ENCODE assay signal across 20 mouse cellular contexts in the genomic region with DNA sequence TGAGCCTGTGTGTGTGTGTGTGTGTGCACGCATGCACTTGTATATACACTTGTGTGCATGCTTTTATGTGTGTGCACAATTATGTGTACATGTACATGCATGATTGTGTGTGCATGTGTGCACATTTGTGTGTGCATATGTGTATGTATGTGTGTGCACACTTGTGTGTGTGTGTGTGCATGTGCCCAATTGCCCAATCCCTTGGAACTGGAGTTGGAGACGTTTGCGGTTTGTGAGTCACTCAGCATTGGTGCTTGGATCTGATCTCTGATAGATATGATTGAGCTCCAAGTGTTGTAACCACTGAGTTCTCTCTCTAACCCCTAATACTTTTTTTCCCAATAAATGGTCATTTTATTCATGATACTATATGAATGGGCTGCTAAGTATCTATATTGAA. TPM values are rescaled to one million over a fixed set of nuclear protein-coding genes. Genes with fewer than 3 reads are reported as not detected.
DNase-seq lines count a peak whose midpoint lies in the region; ATAC-seq and TF ChIP-seq lines count a peak whose summit lies in the region.
"Had no signal": no experiment of that assay in that cellular context is flagged by ENCODE, and none has a peak within 500 bp of the region (broad histone marks: within the 10 kb centered on the region; RNA-seq: fewer than 3 reads in every experiment).

No protein-coding gene starts in this region.

- TF ChIP-seq CTCF in liver, adult 2 months (IDR thresholded peaks at IDR 0.05; ENCODE audit: low read depth, low read length), result no peak

- H3K79me2 ChIP-seq in liver, adult 2 months (ENCODE audit: control insufficient read depth, insufficient read depth, low read length), result peaks cover 45% of the 10 kb centered on the region; the same call in 1 of the 2 replicates

- no peaks in the 10 kb centered on the region for H3K9me3 ChIP-seq in liver, embryonic 12.5 days (replicated peaks)
- H3K9me3 ChIP-seq: forebrain, embryonic 10.5 days; hindbrain, embryonic 12.5 days; hindbrain, embryonic 15.5 days had no signal

- H3K27me3 ChIP-seq in liver, adult 2 months (ENCODE audit: control insufficient read depth, insufficient read depth, low read length), result no peaks in the 10 kb centered on the region
- H3K27me3 ChIP-seq in liver, embryonic 12.5 days (replicated peaks), result no peaks in the 10 kb centered on the region
- H3K27me3 ChIP-seq: hindbrain, embryonic 12.5 days; hindbrain, embryonic 15.5 days; Patski had no signal

- no peak overlapping the region for H3K4me3 ChIP-seq in liver, adult 2 months (ENCODE audit: insufficient read depth, low read depth, low read length)
- H3K4me3 ChIP-seq in liver, embryonic 12.5 days, result no peak overlapping the region
- H3K4me3 ChIP-seq: forebrain, embryonic 10.5 days; gastrocnemius, adult 2 months; hindbrain, embryonic 12.5 days; hindbrain, embryonic 15.5 days had no signal

- TF ChIP-seq POLR2A in liver, adult 2 months (IDR thresholded peaks at IDR 0.05; ENCODE audit: extremely low read depth, insufficient read depth, low read length), result no peak

- H3K36me3 ChIP-seq in liver, adult 2 months (ENCODE audit: control insufficient read depth, insufficient read depth, low read length), result no peaks in the 10 kb centered on the region
- H3K36me3 ChIP-seq in liver, embryonic 12.5 days, result no peaks in the 10 kb centered on the region
- H3K36me3 ChIP-seq: forebrain, embryonic 10.5 days; hindbrain, embryonic 12.5 days; hindbrain, embryonic 15.5 days had no signal

- WGBS in liver, adult 2 months, result 60% methylated on average over 3 of the region's 3 CpGs
- 75% methylated on average over 3 of the region's 3 CpGs for WGBS in liver, embryonic 12.5 days (ENCODE audit: insufficient replicate concordance)

- H3K4me1 ChIP-seq in liver, adult 2 months (ENCODE audit: control insufficient read depth, insufficient read depth, low read length), result peaks cover 60% of the 10 kb centered on the region
- H3K4me1 ChIP-seq in liver, embryonic 12.5 days, result peaks cover 23% of the 10 kb centered on the region
- H3K4me1 ChIP-seq: hindbrain, embryonic 12.5 days; hindbrain, embryonic 15.5 days had no signal

- no peak overlapping the region for H3K4me2 ChIP-seq in liver, embryonic 12.5 days
- H3K4me2 ChIP-seq: heart, embryonic 11.5 days; hindbrain, embryonic 12.5 days; hindbrain, embryonic 15.5 days had no signal

- DNase-seq in adrenal gland, adult 2 months, result peak; percentile 62
- DNase-seq in adrenal gland, adult 18-20 months (ENCODE audit: low spot score in 2 of 2), result no peak
- peak; percentile 66 for DNase-seq in liver, adult 2 months (ENCODE audit: extremely low read depth, low read depth, low spot score)
- DNase-seq in 3134 (ENCODE audit: extremely low read depth, insufficient read length, low spot score) (peak; percentile 61), NIH3T3 (ENCODE audit: low read depth) (peak; percentile 40)
- DNase-seq in right cerebral cortex, postnatal 25 days, result no peak
- DNase-seq: cerebellum, adult 18-20 months; cerebellum, adult 9-10 months; cerebellum, postnatal 14 days; forebrain, postnatal 0 days; gastrocnemius, adult 2 months; gastrocnemius, postnatal 14 days had no signal

- H3K27ac ChIP-seq in liver, adult 2 months (replicated peaks; ENCODE audit: insufficient read depth, low read depth, low read length), result peak overlapping the region; percentile 47; the same call in 1 of the 2 replicates
- H3K27ac ChIP-seq in liver, embryonic 12.5 days, result no peak overlapping the region
- H3K27ac ChIP-seq: forebrain, embryonic 10.5 days; hindbrain, embryonic 12.5 days; hindbrain, embryonic 15.5 days had no signal

- ATAC-seq in liver, embryonic 12.5 days, result no peak
- ATAC-seq: forebrain, embryonic 14.5 days; forebrain, postnatal 0 days; intestine, postnatal 0 days; Patski had no signal

- no peak overlapping the region for H3K9ac ChIP-seq in liver, adult 2 months (ENCODE audit: low read depth, low read length)
- H3K9ac ChIP-seq in liver, embryonic 12.5 days, result no peak overlapping the region
- H3K9ac ChIP-seq: forebrain, postnatal 0 days; hindbrain, embryonic 12.5 days; hindbrain, embryonic 15.5 days had no signal

RNA-seq across cellular contexts. Expression of a gene that starts 15.5 kb away (rescaled TPM):
- total RNA-seq in adrenal gland, adult 2 months (2021), result 10 to 100 TPM; 77.5 to 85.2 TPM
- 13.6 and 18.6 TPM in 2 replicates for polyA plus RNA-seq in adrenal gland, adult 2 months (2012; rRNA removed)
- 10 to 100 TPM; 52.2 to 80.0 TPM for total RNA-seq in adrenal gland, adult 18-20 months (2021)
- total RNA-seq in liver, adult 2 months (2014; rRNA removed), result 30.0 and 34.5 TPM in 2 replicates
- 19.5 and 22.8 TPM in 2 replicates for polyA plus RNA-seq in liver, adult 2 months (2012; rRNA removed)
- polyA plus RNA-seq in liver, embryonic 12.5 days (2016; fragmentation: Nextera tagmentation; extraction: Ambion mirVana), result 0.94 and 1.2 TPM in 2 replicates

Comparison
In these comparisons a context has a peak if more than half of its experiments do, and no peak if none do; other contexts are left out.
1. DNase-seq: peak in adrenal gland, adult 2 months (single experiment), liver, adult 2 months (single experiment), 3134 (single experiment) and NIH3T3 (single experiment); none in adrenal gland, adult 18-20 months (0 of 2) and right cerebral cortex, postnatal 25 days (single experiment).